Mouse (Mus musculus): ENCODE data around the gene Mcm2. TPM values are rescaled to one million over a fixed set of nuclear protein-coding genes. Genes with fewer than 3 reads are reported as not detected.

Mcm2 gene
- total and polyA plus RNA-seq, 3 experiments, result 130 to 148 (median 148) TPM

DNA sequence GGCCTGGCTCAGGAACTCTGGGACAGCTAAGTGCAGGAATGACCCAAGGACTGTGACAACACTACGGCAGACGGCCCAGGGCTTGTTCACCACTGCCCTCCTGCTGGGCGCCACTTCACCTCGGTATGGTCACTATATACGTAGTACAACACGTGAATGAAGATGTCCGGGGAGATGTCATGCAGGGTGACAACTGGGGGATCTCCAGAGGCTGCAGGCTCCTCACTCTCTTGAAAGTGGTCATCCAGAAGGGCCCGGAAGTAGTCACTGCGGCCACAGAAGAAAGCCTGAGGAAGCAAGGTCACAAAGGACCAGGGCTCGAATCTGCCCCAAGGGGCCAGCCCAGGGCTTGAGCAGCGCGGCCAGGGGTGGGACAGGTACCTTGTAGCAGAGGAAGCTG, 60.6 kb downstream of the Mcm2 start:
- in situ Hi-C loops (cut with MboI; ENCODE audit: low pct_ligation_motif_present, low pct_unique_long_range_greater_than_20kb, low sequenced_read_pairs) (no loop called here), dilution Hi-C loops (cut with MboI; ENCODE audit: extremely low pct_ligation_motif_present, extremely low pct_unique_long_range_greater_than_20kb, low sequenced_read_pairs) (no loop called here)
- Histone ChIP-seq H3K9me3 (replicated peaks; ENCODE audit: low read length) (no peaks in the 10 kb centered on the region), H3K4me3 (replicated peaks in 1 of 3; ENCODE audit: low read depth in 2 of 3, low read length in 2 of 3, poor library complexity in 1 of 3) (no peak overlapping the region), H3K79me2 (replicated peaks; ENCODE audit: control insufficient read depth, extremely low read depth, insufficient read depth, poor library complexity, severe bottlenecking) (peaks cover 2% of the 10 kb centered on the region; the same call in 1 of the 2 replicates), H3K4me1 (ENCODE audit: control insufficient read depth in 1 of 2, insufficient read depth in 2 of 2) (peaks cover 35 to 48% of the 10 kb centered on the region in 2 experiments), H3K9ac (ENCODE audit: insufficient read depth, low read depth) (no peak overlapping the region), H3K36me3 (replicated peaks in 1 of 2; ENCODE audit: control insufficient read depth in 1 of 2, insufficient read depth in 1 of 2, low read length in 1 of 2) (peaks cover 33 to 58% of the 10 kb centered on the region in 2 experiments), H3K4me2 (ENCODE audit: insufficient read depth, low read depth, poor library complexity, severe bottlenecking) (no peak overlapping the region), H3K27me3 (replicated peaks) (peaks cover 3% of the 10 kb centered on the region), H3K27ac (ENCODE audit: insufficient read depth, low read depth) (no peak overlapping the region)
- TF ChIP-seq BHLHE40 (IDR thresholded peaks at IDR 0.05; ENCODE audit: low read depth, low read length) (no peak), ZC3H11A (IDR thresholded peaks at IDR 0.05; ENCODE audit: low read depth, low read length) (no peak), USF1 (IDR thresholded peaks at IDR 0.05; ENCODE audit: low read depth, low read length) (no peak), EP300 (IDR thresholded peaks at IDR 0.05; ENCODE audit: low read length) (no peak), IRF4 (IDR thresholded peaks at IDR 0.05; ENCODE audit: low read depth, low read length) (no peak), HCFC1 (IDR thresholded peaks at IDR 0.05; ENCODE audit: low read depth, low read length) (no peak), MAX (IDR thresholded peaks at IDR 0.05; ENCODE audit: low read length) (no peak), POLR2A (IDR thresholded peaks at IDR 0.05; ENCODE audit: low read depth, low read length) (no peak), RAD21 (IDR thresholded peaks at IDR 0.05; ENCODE audit: low read depth, low read length) (no peak), ETS1 (conservative IDR thresholded peaks at IDR 0.05; ENCODE audit: low read depth, low read length) (no peak), JUND (conservative IDR thresholded peaks at IDR 0.05; ENCODE audit: low read depth, low read length) (no peak), MAFK (IDR thresholded peaks at IDR 0.05; ENCODE audit: insufficient replicate concordance, low read length) (no peak), SMC3 (IDR thresholded peaks at IDR 0.05; ENCODE audit: low read depth, low read length) (no peak), MXI1 (IDR thresholded peaks at IDR 0.05; ENCODE audit: low read depth, low read length) (no peak)
- DNase-seq (ENCODE audit: extremely low read depth), result no peak

DNA sequence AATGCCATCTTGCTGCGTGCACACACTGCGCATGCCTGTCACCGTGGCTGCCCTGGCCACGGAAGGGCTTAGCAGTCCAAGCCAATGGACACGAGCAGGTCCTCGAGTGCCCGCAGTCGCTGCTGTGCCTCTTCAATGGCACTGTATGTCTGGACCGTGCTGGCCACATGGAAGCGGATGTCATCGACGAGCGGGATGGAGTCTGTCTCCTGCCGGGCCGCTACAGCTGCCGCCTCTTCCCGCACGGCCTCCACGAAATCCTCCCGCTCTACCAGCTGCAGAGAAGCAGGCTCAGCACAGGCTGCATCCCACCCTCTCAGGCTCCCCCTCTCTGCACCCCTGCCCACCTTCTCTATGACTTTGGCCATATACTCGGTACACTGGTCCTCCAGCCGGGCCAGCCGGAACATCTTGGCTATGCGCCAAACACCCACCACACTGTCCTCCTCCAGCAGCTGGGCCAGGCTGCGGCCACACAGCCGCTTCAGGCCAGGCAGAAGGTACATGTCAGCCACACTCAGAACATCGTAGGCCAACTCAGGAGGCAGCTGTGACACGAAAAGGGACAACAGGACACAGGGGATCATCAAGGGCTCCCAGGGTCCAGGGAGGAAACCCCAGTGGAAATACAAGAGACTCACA, 62.3 kb downstream of the Mcm2 start:
- Histone ChIP-seq H3K27me3 (replicated peaks) (no peaks in the 10 kb centered on the region), H3K79me2 (replicated peaks; ENCODE audit: control insufficient read depth, extremely low read depth, insufficient read depth, poor library complexity, severe bottlenecking) (peaks cover 2% of the 10 kb centered on the region; the same call in 1 of the 2 replicates), H3K4me1 (ENCODE audit: control insufficient read depth in 1 of 2, insufficient read depth in 2 of 2) (peaks cover 40 to 55% of the 10 kb centered on the region in 2 experiments), H3K4me3 (replicated peaks in 1 of 3; ENCODE audit: low read depth in 2 of 3, low read length in 2 of 3, poor library complexity in 1 of 3) (no peak overlapping the region), H3K9me3 (replicated peaks; ENCODE audit: low read length) (no peaks in the 10 kb centered on the region), H3K36me3 (replicated peaks in 1 of 2; ENCODE audit: control insufficient read depth in 1 of 2, insufficient read depth in 1 of 2, low read length in 1 of 2) (peaks cover 33 to 58% of the 10 kb centered on the region in 2 experiments), H3K27ac (ENCODE audit: insufficient read depth, low read depth) (no peak overlapping the region), H3K4me2 (ENCODE audit: insufficient read depth, low read depth, poor library complexity, severe bottlenecking) (no peak overlapping the region), H3K9ac (ENCODE audit: insufficient read depth, low read depth) (no peak overlapping the region)
- TF ChIP-seq MYC (IDR thresholded peaks at IDR 0.05; ENCODE audit: low read depth, low read length), result no peak
- no peak for TF ChIP-seq POLR2A (IDR thresholded peaks at IDR 0.05; ENCODE audit: low read depth, low read length)
- in situ Hi-C loops (cut with MboI; ENCODE audit: low pct_ligation_motif_present, low pct_unique_long_range_greater_than_20kb, low sequenced_read_pairs), result no loop called here
- dilution Hi-C loops (cut with MboI; ENCODE audit: extremely low pct_ligation_motif_present, extremely low pct_unique_long_range_greater_than_20kb, low sequenced_read_pairs), result no loop called here
- DNase-seq (ENCODE audit: extremely low read depth), result no peak
